Mouse (Mus musculus): ENCODE results near the gene Fam171a1.
"Not testable (repeated sequence)": the region's sequence is repeated elsewhere in the genome, so short reads cannot be mapped to it uniquely, and the experiment has no call there.

The Fam171a1 gene

DNA sequence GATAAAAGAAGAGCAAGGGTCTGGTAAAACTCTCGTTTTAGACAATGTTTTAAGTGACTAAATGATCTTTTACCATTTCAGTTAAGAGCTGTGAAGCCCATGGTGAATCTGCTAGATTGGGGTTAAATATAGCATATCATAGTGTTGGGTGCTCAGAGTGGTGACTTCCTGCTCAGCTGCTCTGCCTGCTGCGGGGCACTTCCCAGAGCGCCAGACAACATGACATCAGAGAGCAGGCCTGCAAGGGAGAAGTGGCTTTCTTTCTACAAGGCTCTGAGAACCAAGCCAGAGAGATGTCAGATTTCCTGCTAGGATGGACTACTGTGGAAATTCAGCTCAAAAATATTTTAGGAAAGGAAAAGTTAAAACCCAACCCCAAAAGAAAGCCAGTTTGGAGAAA, 57.8 kb downstream of the Fam171a1 start:
- no peak for DNase-seq (ENCODE audit: low spot score)

DNA sequence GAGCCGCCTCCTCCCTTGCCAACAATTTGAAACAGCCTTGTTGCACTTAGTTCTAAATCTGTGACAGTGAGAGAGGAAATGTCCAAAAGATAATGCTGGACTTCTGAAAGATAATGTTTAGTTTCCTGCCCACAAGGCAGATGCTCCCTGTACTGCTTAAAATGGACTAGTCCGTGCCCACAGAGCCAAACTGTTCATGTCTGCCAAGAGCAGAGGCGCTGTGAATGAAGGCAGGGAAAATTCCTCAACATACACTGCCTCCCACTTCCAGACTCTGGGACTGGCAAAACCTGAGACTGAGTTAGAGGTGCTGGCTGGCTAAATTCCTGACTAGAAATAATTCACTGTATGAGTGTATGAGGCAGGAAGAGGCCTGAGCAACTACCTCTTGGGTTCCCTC, 58.6 kb downstream of the Fam171a1 start:
- no peak for DNase-seq (ENCODE audit: low spot score)

DNA sequence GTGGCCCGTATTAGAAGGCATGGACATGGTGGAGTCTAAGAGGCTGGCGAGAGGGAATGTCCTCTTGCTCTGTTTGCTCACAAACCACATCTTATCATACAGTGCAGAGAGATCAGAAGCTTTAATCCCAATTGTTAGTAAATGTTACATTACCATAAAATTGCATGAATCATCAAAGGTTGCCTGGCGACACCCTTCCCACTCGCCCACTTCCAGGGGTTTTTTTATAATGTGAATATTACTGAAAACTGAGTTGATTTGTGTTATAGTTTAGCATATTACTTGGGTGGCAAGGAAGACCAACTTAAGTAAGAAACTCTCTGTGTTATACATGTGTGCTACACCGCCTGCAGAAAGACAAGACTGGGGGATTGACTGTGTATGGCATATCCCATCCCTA, 60.9 kb downstream of the Fam171a1 start:
- no peak for DNase-seq (ENCODE audit: low spot score)

DNA sequence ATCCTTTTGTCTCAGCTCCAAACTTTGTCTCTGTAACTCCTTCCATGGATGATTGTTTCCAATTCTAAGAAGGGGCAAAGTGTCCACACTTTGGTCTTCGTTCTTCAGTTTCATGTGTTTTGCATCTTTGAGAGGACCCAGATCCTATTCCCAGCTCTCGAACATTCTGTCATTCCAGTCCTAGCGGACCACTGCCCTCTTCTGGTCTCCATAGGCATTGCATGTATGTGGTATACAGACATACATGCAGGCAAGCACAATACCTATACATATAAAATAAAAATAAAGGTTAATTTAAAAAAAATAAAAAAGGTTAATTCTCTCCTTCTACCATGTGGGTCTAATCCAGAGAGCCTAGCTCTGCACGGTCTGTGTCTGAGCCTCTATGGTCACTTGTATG, 62.0 kb downstream of the Fam171a1 start:
- DNase-seq (ENCODE audit: low spot score): not testable (repeated sequence)

DNA sequence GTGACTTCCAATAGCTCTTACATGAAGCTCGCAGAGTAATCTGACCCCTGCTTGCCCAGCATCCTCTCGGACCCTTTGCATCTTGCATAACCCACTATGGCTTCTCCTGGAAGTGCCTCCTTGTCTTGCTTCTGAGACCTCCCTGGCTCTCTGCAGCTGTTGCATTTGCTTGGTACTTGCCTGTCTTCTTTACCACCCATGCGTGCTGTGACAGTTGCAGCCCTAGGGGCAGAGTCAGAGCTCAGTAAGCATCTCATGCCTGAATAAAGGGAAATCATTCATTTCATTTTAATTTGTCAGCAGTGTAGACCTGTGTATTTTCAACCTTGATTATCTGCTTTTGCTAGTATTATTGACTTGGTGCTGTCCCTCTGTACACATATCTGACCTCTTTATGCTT, 62.7 kb downstream of the Fam171a1 start:
- no peak for DNase-seq (ENCODE audit: low spot score)

DNA sequence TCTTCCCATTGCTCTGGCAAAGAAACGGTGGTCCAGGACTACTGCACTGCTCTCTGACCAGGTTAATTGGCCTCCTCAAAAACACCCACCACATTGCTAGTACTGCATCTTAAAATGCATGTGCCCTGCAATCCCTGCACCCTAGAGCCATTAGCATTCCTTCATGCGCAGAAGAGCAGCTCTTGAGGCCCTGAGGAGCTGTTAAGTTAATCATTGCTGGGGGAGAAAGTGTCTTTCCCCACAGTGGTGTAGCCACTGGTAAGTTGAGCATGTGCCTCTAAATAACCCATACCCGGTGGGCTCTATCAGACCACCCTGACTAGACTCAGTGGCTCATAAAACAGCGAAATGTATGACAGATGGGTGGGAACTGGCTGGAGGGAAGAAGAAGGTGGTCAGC, 66.5 kb downstream of the Fam171a1 start:
- DNase-seq (ENCODE audit: low spot score): no peak

DNA sequence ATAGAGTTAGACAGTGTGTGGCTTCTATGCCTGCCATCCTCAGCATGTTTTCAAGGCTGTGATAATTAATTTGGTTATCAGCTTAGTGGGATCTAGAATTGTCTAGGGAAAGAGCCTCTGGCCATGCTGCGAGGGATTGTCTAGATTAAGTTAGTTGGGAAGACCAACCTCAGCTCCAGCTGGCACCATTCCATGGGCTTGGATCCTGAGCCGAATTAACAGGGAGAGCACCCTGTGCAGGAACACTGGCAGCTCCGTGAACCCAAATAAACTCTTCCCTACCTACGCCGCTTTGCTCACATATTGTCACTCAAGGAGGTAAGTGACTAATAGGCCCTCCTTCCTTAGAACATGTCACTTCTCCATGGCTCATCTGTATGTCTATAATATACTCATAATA, 69.6 kb downstream of the Fam171a1 start:
- no peak for DNase-seq (ENCODE audit: low spot score)

DNA sequence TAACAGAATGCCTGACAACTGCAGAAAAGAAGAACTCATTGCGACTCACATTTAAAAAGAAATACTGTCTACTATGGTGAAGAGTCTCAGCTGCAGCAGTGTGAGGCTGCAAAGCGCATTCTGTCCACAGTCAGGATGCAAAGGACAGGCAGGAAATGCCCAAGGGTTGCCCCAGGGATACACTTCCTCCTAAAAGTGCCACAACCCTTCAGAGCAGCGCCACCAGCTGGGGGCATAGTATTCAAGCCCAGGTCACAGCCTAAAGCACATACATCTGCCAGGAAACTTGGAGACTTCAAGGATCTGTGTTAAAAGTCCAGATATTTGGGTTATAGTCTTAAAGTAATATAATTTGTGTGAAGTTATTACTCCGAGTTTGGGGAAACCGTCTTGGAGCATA, 71.3 kb downstream of the Fam171a1 start:
- no peak for DNase-seq (ENCODE audit: low spot score)

DNA sequence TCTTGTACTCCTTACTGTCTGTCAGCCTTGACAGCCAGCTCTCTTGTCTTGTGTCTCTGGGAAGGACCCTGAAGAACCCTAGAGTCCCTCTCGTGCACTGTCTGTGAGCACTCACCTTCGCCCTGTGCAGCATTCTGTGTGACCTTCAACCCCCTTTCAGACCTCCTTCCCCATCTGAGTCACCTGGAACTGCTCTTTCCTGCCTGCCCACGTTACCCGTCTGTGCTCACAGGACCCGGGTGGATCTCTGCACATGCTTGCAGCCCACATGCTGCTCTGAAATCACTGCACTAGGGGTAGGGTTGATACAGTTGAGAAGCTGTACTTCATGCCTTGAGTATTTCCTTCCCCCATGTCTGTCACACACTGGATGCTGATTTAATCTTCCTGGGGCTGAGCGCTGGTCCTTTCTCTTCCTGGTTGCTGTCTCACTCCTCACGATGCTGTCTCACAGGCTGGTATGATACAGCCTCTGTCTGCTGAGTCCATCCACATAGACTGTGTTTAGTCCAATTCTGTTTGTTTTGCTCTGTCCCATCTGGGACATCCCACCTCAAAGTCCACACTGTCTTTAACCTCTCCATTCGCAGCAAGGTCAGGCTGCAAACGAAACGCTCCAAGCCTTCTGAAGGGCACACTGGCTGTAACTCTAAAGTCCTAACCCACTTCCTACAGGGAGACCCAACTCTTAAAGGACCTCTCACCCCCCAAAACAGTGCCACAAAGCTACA, 74.9 kb downstream of the Fam171a1 start:
- no peak for DNase-seq (ENCODE audit: low spot score)

DNA sequence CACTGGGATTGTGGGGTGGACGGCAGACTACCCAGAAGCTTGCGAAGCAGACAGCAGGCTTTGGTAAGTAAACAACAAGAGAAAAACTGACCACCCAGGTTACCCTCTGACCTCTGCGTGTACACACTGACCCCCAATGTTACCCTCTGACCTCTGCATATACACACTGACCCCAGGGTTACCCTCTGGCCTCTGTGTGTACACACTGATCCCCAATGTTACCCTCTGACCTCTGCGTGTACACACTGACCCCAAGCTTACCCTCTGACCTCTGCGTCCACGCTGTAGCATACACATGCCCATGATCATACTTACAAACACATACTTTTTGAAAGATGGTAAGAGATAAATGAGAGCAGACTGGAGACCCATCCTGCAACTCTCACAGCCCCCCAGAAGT, 77.1 kb downstream of the Fam171a1 start:
- no peak for DNase-seq (ENCODE audit: low spot score)

DNA sequence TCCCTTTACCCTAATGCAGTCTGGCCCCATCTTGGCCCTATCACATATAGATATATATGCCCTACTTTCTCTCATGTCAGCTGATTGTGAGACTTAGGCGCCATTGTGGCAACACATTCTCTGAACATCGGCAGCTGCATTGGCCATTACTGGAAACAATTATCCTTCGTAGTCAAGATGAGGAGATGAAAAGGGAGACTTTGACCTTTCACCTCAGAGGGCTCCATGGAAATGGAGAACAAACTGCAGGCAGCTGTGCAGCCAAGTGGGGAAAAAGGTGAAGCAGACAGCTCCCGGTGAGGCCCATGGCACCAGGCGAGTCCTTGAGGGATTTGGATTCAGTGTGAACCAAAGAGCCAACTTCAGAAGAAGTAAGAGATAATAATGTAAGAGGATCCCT, 81.5 kb downstream of the Fam171a1 start:
- DNase-seq (ENCODE audit: low spot score): no peak

DNA sequence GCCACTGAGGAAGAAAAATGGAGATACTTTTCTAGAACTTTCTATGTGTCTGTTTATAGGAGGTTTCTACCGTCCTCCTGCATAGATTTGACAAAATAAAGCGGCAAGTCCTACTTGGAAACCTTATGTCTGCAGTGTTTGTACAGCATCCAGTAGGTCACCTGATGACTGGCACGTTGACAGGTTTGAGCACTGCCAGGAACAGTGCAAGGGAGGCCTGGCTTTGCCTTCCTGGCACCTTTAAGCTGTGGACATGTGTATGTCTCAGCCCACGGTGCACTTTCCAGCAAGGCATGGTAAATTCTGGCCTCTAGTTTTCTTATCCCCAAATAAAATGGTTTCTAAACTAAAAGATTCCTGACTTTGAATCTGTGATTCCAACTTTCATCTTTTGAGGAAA, 86.4 kb downstream of the Fam171a1 start:
- DNase-seq (ENCODE audit: low spot score): no peak

DNA sequence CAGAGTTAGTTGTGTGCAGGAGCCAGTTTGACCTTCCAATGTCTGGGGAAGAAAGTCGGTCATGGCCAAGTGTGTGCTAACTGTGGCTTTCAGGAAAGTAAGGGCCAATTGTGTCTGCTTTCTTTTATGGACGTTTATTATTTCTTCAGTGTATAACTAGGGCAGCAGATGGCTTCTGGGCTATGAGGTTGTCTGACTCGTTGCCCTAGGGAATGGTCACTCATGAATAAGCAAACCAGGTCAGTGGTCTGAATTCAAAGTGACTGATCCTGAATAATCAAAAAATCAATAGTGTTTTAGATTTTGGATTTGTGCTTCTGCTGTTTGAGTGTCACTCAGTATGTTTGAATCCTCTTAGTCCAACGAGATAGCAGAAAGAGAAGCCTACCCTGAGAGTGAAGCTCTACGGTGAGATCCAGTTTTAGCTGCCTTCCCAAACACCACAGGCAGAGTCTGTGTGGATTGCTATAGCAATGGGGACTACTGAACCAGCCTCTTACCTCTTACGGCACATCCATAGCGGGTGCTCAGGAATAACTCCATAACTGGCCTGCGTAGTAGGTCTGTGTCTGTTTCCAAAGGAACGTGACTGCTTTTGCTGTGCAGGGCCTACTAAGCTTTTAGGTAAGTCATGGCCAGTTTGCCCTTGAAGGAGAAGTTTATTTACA, 93.1 kb downstream of the Fam171a1 start:
- DNase-seq (ENCODE audit: low spot score): no peak

DNA sequence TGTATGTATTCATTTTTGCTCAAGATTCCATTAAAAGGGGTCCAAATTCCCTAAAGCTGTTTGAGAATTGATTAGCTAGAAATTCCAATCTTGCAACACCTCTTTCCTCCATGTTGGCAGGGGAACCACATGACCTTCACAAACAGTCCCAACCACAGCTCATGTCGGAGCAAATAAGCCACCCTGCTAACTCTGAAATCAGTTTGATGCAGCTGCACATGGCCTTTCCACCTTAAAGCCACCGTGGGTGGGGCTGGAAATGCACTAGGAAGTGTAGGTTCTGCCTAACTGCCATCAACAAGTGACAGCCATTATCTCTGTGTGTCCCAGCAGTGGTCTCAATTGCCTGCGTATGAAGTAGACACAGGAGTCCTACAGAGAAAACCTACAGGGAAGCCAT, 101.5 kb downstream of the Fam171a1 start:
- no peak for DNase-seq (ENCODE audit: low spot score)

DNA sequence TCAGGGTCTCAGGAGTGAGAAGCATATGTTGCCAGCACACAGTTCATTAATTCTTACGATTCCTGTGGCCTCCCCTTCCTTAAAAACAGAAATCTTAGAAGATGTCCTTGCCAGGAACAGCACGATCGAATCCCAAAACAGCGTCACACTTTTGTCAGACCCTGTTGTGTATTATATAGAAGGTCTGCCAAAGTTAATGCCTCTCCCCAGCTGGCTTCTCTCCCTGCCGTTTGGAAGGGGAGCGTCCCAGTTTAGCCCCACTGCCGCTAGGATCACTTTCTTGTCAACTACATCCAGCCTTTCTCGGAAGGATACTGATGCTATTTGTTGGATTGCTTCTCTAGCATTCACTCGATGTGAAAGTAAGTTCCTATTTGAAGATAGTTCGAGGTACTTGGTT, 102.6 kb downstream of the Fam171a1 start:
- DNase-seq (ENCODE audit: low spot score): no peak

DNA sequence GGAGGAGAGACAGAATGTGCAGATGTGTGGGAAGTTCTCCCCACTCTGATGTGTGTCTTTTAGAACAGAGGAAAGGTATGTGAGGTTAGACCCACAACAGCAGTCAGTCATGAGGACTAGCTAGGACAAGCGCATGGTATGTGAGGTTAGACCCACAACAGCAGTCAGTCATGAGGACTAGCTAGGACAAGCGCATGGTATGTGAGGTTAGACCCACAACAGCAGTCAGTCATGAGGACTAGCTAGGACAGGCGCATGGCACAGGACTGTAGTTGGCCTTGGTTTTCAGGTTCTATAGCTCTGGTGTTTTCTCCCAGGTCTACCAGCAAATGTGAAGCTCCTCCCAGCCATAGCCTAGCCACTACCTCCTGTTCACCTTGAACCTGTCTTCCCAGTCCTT, 103.6 kb downstream of the Fam171a1 start:
- DNase-seq (ENCODE audit: low spot score): not testable (repeated sequence)

DNA sequence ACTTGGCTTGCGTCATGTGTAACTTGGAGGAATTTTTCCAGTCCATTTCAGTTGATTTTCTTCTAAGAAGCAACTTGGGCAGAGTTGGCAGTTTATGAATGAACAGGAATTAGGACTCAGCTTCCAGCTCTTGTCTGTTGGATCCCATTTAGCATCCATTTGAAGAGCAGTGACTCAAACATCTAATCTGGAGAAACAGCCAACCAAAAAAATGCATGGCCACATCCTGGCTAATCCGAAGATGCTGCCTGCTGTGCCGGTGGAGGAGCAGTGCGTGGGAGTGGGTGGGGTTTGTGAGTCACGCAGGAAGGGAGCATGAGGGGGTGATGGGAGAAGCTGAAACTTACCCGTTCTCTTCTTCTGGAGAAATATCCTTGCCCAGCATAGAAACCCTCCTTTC, 104.2 kb downstream of the Fam171a1 start:
- DNase-seq (ENCODE audit: low spot score): no peak

DNA sequence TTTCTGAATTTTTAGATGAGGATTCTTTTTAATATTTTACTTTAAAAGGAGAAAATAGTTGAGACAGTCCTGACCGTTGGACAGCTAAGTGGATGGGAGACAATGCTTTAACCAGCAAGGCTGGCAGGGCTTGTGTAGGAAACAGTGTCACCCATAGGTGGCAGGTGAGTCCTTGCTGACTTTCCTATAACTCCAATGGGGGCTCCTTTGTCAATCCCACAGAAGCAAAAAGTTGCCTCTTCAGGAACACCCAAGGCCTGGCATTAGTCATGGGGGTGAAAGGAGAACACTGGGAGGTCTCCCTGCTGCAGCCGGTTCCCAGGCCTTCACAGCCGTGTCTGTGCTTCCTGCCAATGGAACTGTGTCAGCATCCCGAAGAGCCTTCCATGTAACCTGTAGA, 114.5 kb downstream of the Fam171a1 start:
- DNase-seq (ENCODE audit: low spot score): no peak

DNA sequence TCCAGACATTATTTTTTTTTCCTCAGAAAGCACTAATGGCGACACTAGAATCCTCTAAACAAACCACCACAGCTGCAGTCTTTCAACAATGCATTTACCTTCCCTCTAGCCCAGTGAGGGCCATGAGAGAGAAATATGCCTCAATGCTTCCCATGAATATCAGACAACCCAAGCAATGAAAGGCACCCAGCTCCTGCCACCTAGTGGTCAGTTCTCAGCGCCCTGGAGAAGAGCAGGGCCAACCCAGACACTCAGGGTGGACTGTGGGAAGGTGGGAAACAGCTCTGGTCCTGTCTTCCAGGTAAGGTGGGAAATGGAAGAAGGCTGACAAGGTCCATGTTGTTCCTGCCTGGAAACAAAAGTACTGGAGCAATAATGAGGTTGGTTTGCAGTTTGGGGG, 115.0 kb downstream of the Fam171a1 start:
- DNase-seq (ENCODE audit: low spot score): peak; percentile 61

DNA sequence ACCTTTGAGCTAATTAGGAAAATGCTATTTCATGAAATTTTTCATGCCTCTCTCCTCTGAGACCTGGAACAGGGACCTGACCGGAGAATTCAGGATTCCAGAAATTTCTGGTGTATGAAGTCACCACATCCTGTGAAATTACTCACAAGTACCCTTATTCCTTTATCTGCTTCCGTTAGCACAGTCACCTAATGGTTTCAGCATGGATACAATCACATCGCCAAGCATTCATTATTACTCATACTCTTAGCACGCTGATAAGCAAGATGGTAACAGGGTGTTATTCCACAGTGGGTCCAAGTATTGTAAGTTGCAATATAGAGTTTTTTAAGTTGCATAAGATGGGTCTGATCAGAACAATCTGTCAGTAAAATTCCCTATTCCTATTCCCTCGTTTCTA, 125.2 kb downstream of the Fam171a1 start:
- DNase-seq (ENCODE audit: low spot score): no peak

DNA sequence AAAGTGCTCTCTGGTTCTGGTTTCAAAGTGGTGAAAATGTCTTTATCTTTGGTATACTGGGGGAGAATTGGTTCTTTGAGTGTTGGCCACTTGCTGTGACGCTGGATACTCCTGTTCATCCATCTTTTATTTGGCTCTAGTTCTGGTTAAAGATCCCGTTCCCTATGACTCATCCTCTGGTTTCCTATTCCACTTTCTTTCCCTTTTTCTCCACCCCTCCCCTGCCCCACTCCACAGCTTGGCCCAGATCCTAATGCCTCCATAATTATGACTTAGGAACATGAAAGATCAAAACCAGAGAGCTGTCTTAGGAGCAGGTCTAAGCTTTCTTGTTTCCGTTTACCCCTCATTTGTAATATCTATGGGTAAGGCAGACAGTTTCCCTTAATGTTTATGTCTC, 130.2 kb downstream of the Fam171a1 start:
- no peak for DNase-seq (ENCODE audit: low spot score)

DNA sequence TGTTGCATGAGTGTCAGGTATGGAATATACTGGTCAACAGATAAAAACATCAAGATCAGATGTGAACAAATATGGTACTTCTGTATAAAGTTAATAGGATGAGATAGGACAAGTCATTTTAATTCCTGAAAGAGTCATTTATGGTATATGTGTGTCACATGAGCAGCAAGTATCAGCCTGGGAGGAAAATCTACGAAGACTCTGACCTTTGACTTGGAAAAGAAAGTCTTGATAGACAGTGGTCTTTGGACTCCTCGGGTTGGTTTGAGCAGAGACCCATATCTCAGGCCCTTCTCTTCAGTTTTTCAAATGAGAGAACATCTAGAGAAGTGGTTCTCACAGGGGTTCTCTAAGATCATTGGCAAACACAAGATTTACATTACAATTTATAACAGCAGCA, 137.3 kb downstream of the Fam171a1 start:
- no peak for DNase-seq (ENCODE audit: low spot score)

DNA sequence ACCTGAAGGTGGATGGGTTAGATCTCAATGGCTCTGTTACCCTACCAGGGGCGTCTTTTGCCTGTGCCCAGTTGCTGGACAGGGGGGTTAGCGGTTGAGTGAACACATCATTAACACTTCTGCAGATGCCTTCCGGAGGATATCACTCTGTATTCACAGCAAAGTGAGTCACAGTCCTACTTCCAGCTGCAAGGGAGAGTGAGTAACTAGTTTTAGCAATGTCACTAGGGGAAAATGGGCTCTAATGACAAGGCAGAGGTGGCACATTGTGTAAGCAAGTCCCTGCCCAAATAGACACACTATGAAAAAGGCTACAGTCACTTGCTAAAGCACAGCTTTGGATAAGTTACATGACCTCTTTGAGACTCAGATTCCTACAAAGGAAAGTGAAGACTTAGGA, 152.4 kb downstream of the Fam171a1 start:
- no peak for DNase-seq (ENCODE audit: low spot score)

DNA sequence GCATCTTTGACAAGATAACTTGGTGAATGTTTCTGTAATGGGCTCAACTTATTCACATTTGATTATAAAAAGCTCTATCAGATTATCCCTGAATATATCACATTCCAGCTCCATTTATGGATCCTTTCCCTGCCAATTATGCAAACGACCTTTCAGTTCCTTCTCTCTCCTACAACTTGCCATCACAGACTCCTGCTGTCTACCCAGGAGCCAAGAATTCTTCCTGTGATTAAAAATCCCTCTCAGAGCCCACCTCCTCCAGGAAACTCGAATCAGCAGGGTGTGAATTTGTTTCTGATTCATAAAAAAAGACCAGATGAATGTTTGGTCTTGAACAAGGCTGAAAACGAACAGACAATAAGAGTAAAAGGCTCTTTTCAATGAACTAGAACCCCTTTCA, 153.9 kb downstream of the Fam171a1 start:
- DNase-seq (ENCODE audit: low spot score): no peak

Measured in ovary, postnatal 14 days (tissue).